Mouse (Mus musculus): ENCODE data around the gene Soat1.

GRCm38 (mm10) chr1:156455005-156455758 is 18.9 kb downstream of the Soat1 start:
- no peak for TF ChIP-seq CTCF (conservative IDR thresholded peaks at IDR 0.05; ENCODE audit: low read length)
- TF ChIP-seq NANOG (IDR thresholded peaks at IDR 0.05; ENCODE audit: borderline replicate concordance, low read length) = no peak
- TF ChIP-seq POU5F1 (IDR thresholded peaks at IDR 0.05; ENCODE audit: borderline replicate concordance, low read length) = no peak

Data from E14TG2a.4 (cell line).